Mouse (Mus musculus) thymus, adult 2 months (tissue): Measurements from ENCODE around the gene Irf2.

Experiments used
- CTCF ChIP-seq: fragments of 200-500 bp; IDR thresholded peaks from 2 replicates; pipeline ENCODE4 v1.5.1; 2012; ENCODE audit warnings: mild to moderate bottlenecking, control low read depth, low read length, moderate library complexity, borderline replicate concordance; ENCODE audit not compliant: control insufficient read depth, poor library complexity, insufficient read depth; ENCODE audit errors: extremely low read depth
- POLR2A ChIP-seq: fragments of 200-500 bp; IDR thresholded peaks from 2 replicates; pipeline ENCODE4 v1.6.1; 2012; ENCODE audit warnings: mild to moderate bottlenecking, low read length, control low read depth, moderate library complexity; ENCODE audit not compliant: control insufficient read depth, poor library complexity, insufficient read depth; ENCODE audit errors: extremely low read depth

DNA sequence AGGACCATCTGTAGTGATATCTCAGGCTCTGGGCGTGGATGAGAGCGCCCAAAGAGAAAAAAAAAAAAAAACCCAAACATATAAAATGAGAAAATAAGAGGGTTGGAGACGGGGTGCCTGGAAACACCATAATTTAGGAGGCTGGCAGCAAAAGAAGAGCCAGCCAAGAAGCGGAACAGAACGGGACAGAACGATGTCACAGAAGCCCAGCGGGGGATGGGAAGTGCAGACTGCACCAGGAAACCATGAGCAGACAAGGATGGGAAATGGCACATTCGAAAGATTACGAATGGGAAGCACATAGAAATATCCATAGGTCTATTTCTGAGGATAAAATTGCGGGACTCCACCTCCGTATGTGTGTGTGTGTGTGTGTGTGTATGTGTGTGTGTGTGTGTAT, 4.0 kb upstream of the Irf2 start:
- TF ChIP-seq CTCF (no peak), POLR2A (no peak)
